Mouse (Mus musculus): Measurements from ENCODE around the gene Tmbim4. TPM values are rescaled to one million over a fixed set of nuclear protein-coding genes. Genes with fewer than 3 reads are reported as not detected.
A peak's percentile ranks its signal among the peaks of the same experiment; 100 is the strongest.

Tmbim4 gene
- polyA plus RNA-seq, 1 experiment, result 97.3 TPM

- Histone ChIP-seq H3K79me3 (ENCODE audit: low read depth) (no peaks in the 10 kb centered on the region), H3ac (ENCODE audit: control insufficient read depth, insufficient read length, low read depth) (no peak overlapping the region), H3K27me3 (ENCODE audit: control insufficient read depth, insufficient read depth, insufficient read length) (no peaks in the 10 kb centered on the region), H3K36me3 (ENCODE audit: control insufficient read depth, insufficient read depth) (peaks cover 10% of the 10 kb centered on the region), H3K79me2 (ENCODE audit: control insufficient read depth, insufficient read depth) (no peaks in the 10 kb centered on the region), H3K4me3 (ENCODE audit: insufficient read depth, poor library complexity, severe bottlenecking) (no peak overlapping the region)
- TF ChIP-seq FOSL1 (IDR thresholded peaks at IDR 0.05; ENCODE audit: insufficient read depth, low read length, poor library complexity, severe bottlenecking), result no peak
- TF ChIP-seq CTCF (IDR thresholded peaks at IDR 0.05; ENCODE audit: control insufficient read depth, insufficient read depth, insufficient read length), result no peak
- TF ChIP-seq MAX (IDR thresholded peaks at IDR 0.05), result no peak
- TF ChIP-seq USF1 (IDR thresholded peaks at IDR 0.05; ENCODE audit: low read depth), result no peak
- no peak for TF ChIP-seq MYOG (IDR thresholded peaks at IDR 0.05; ENCODE audit: control insufficient read depth, extremely low read depth, insufficient read length)
- no peak for TF ChIP-seq MYOD1 (IDR thresholded peaks at IDR 0.05; ENCODE audit: control insufficient read depth, insufficient read length, low read depth)
- no peak for TF ChIP-seq CEBPB (IDR thresholded peaks at IDR 0.05; ENCODE audit: low read depth)
Measured at GRCm38 (mm10) chr10:120219578-120220359, 18.4 kb downstream of the Tmbim4 start.

DNA sequence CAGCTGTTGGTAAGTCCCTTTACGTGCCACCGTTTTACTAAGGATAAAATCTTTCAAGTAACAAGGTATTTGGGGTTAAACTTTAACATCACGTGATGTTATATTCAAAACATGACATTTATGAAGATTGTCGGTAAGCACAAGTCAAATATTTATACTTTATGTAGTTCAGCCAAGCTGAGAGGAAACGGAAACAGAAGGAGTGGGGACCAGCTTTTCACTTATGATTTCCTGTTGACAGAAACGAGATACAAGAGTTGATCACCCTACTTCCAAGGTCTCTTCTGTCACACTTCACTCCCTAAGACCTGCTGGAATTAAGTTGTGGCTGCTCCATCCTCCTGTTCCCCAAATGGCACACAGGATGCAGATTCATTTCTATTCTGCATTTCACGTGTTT, 19.4 kb downstream of the Tmbim4 start:
- no peaks in the 10 kb centered on the region for H3K79me2 ChIP-seq (ENCODE audit: control insufficient read depth, insufficient read depth)
- no peak for TF ChIP-seq MYOG (IDR thresholded peaks at IDR 0.05; ENCODE audit: control insufficient read depth, extremely low read depth, insufficient read length)
- TF ChIP-seq CEBPB (IDR thresholded peaks at IDR 0.05; ENCODE audit: low read depth), result no peak
- no peak for TF ChIP-seq CTCF (IDR thresholded peaks at IDR 0.05; ENCODE audit: control insufficient read depth, insufficient read depth, insufficient read length)
- TF ChIP-seq FOSL1 (IDR thresholded peaks at IDR 0.05; ENCODE audit: insufficient read depth, low read length, poor library complexity, severe bottlenecking), result no peak
- TF ChIP-seq USF1 (IDR thresholded peaks at IDR 0.05; ENCODE audit: low read depth), result no peak
- TF ChIP-seq MYOD1 (IDR thresholded peaks at IDR 0.05; ENCODE audit: control insufficient read depth, insufficient read length, low read depth), result no peak
- no peak for TF ChIP-seq MAX (IDR thresholded peaks at IDR 0.05)
- no peaks in the 10 kb centered on the region for H3K79me3 ChIP-seq (ENCODE audit: low read depth)
- H3ac ChIP-seq (ENCODE audit: control insufficient read depth, insufficient read length, low read depth), result no peak overlapping the region
- H3K4me3 ChIP-seq (ENCODE audit: insufficient read depth, poor library complexity, severe bottlenecking), result no peak overlapping the region
- peaks cover 17% of the 10 kb centered on the region for H3K36me3 ChIP-seq (ENCODE audit: control insufficient read depth, insufficient read depth)
- no peaks in the 10 kb centered on the region for H3K27me3 ChIP-seq (ENCODE audit: control insufficient read depth, insufficient read depth, insufficient read length)

- Histone ChIP-seq H3K27me3 (ENCODE audit: control insufficient read depth, insufficient read depth, insufficient read length) (no peaks in the 10 kb centered on the region), H3K36me3 (ENCODE audit: control insufficient read depth, insufficient read depth) (peaks cover 49% of the 10 kb centered on the region)
- TF ChIP-seq MAX (IDR thresholded peaks at IDR 0.05) (peak; percentile 96), CTCF (IDR thresholded peaks at IDR 0.05; ENCODE audit: control insufficient read depth, insufficient read depth, insufficient read length) (no peak), MYOD1 (IDR thresholded peaks at IDR 0.05; ENCODE audit: control insufficient read depth, insufficient read length, low read depth) (peak; percentile 44)
Measured at GRCm38 (mm10) chr10:120226871-120227661, 25.7 kb downstream of the Tmbim4 start, which contains the start of gene Llph. Llph (plus strand) TSS chr10:120227070.

GRCm38 (mm10) chr10:120231718-120232117, 30.3 kb downstream of the Tmbim4 start:
- TF ChIP-seq MYOG (IDR thresholded peaks at IDR 0.05; ENCODE audit: control insufficient read depth, extremely low read depth, insufficient read length) (no peak), CEBPB (IDR thresholded peaks at IDR 0.05; ENCODE audit: low read depth) (no peak), MYOD1 (IDR thresholded peaks at IDR 0.05; ENCODE audit: control insufficient read depth, insufficient read length, low read depth) (no peak), CTCF (IDR thresholded peaks at IDR 0.05; ENCODE audit: control insufficient read depth, insufficient read depth, insufficient read length) (peak; percentile 45), FOSL1 (IDR thresholded peaks at IDR 0.05; ENCODE audit: insufficient read depth, low read length, poor library complexity, severe bottlenecking) (no peak)
- Histone ChIP-seq H3K4me3 (ENCODE audit: insufficient read depth, poor library complexity, severe bottlenecking) (no peak overlapping the region), H3K79me3 (ENCODE audit: low read depth) (peaks cover 27% of the 10 kb centered on the region), H3K79me2 (ENCODE audit: control insufficient read depth, insufficient read depth) (peaks cover 34% of the 10 kb centered on the region), H3K36me3 (ENCODE audit: control insufficient read depth, insufficient read depth) (peaks cover 47% of the 10 kb centered on the region), H3K27me3 (ENCODE audit: control insufficient read depth, insufficient read depth, insufficient read length) (no peaks in the 10 kb centered on the region), H3ac (ENCODE audit: control insufficient read depth, insufficient read length, low read depth) (no peak overlapping the region)

More at GRCm38 (mm10) chr10:120226871-120227661, 25.7 kb downstream of the Tmbim4 start, which contains the start of gene Llph:
- Histone ChIP-seq H3K4me3 (ENCODE audit: insufficient read depth, poor library complexity, severe bottlenecking) (peak within 1 kb of the TSS; percentile 99), H3K79me3 (ENCODE audit: low read depth) (peaks cover 27% of the 10 kb centered on the region), H3ac (ENCODE audit: control insufficient read depth, insufficient read length, low read depth) (peak within 1 kb of the TSS; percentile 99), H3K79me2 (ENCODE audit: control insufficient read depth, insufficient read depth) (peaks cover 34% of the 10 kb centered on the region)

- Histone ChIP-seq H3ac (ENCODE audit: control insufficient read depth, insufficient read length, low read depth) (no peak overlapping the region), H3K27me3 (ENCODE audit: control insufficient read depth, insufficient read depth, insufficient read length) (peaks cover 5% of the 10 kb centered on the region), H3K79me2 (ENCODE audit: control insufficient read depth, insufficient read depth) (peaks cover 14% of the 10 kb centered on the region), H3K36me3 (ENCODE audit: control insufficient read depth, insufficient read depth) (peaks cover 39% of the 10 kb centered on the region), H3K4me3 (ENCODE audit: insufficient read depth, poor library complexity, severe bottlenecking) (no peak overlapping the region), H3K79me3 (ENCODE audit: low read depth) (peaks cover 9% of the 10 kb centered on the region)
- TF ChIP-seq CTCF (IDR thresholded peaks at IDR 0.05; ENCODE audit: control insufficient read depth, insufficient read depth, insufficient read length), result peak; percentile 17
- no peak for TF ChIP-seq MYOG (IDR thresholded peaks at IDR 0.05; ENCODE audit: control insufficient read depth, extremely low read depth, insufficient read length)
Measured at GRCm38 (mm10) chr10:120233655-120234367, 32.4 kb downstream of the Tmbim4 start.
